Mouse (Mus musculus): ENCODE data around the gene Icam5. TPM values are rescaled to one million over a fixed set of nuclear protein-coding genes. Genes with fewer than 3 reads are reported as not detected.
"Not testable (repeated sequence)": the region's sequence is repeated elsewhere in the genome, so short reads cannot be mapped to it uniquely, and the experiment has no call there.

The Icam5 gene
- polyA plus RNA-seq, 1 experiment from 2014 or later = 1.8 TPM

GRCm38 (mm10) chr9:21001651-21002200, 30.1 kb upstream of the Icam5 start:
- WGBS = 74% methylated on average over 6 of the region's 6 CpGs
- peaks cover 17% of the 10 kb centered on the region for H3K4me1 ChIP-seq
- peak overlapping the region; percentile 67; the same call in 1 of the 2 replicates for H3K4me3 ChIP-seq (replicated peaks)
- peak overlapping the region; percentile 83; the same call in 1 of the 2 replicates for H3K4me2 ChIP-seq
- peaks cover 18% of the 10 kb centered on the region for H3K36me3 ChIP-seq
- no peaks in the 10 kb centered on the region for H3K9me3 ChIP-seq (replicated peaks)
- no peak overlapping the region for H3K27ac ChIP-seq (replicated peaks)
- no peaks in the 10 kb centered on the region for H3K27me3 ChIP-seq (replicated peaks)
- ATAC-seq (ENCODE audit: low FRiP score) = no peak
- H3K9ac ChIP-seq (replicated peaks) = no peak overlapping the region

GRCm38 (mm10) chr9:21002270-21002626, 29.6 kb upstream of the Icam5 start:
- peak overlapping the region; percentile 67 for H3K4me3 ChIP-seq (replicated peaks)
- peak overlapping the region; percentile 83 for H3K4me2 ChIP-seq
- peak; percentile 46; the same call in 1 of the 2 replicates for ATAC-seq (ENCODE audit: low FRiP score)
- H3K9ac ChIP-seq (replicated peaks) = peak overlapping the region; percentile 77
- 12% methylated on average over 7 of the region's 7 CpGs for WGBS
- no peaks in the 10 kb centered on the region for H3K27me3 ChIP-seq (replicated peaks)
- H3K9me3 ChIP-seq (replicated peaks) = no peaks in the 10 kb centered on the region
- H3K36me3 ChIP-seq = peaks cover 23% of the 10 kb centered on the region
- H3K4me1 ChIP-seq = peaks cover 17% of the 10 kb centered on the region
- H3K27ac ChIP-seq (replicated peaks) = peak overlapping the region; percentile 89

- no peaks in the 10 kb centered on the region for H3K27me3 ChIP-seq (replicated peaks)
- H3K4me2 ChIP-seq = peak within 1 kb of the TSS; percentile 83
- WGBS = under 1% methylated on average over 72 of the region's 72 CpGs
- ATAC-seq (ENCODE audit: low FRiP score) = peak; percentile 93
- peak within 1 kb of the TSS; percentile 89 for H3K27ac ChIP-seq (replicated peaks)
- H3K9ac ChIP-seq (replicated peaks) = peak within 1 kb of the TSS; percentile 77
- no peaks in the 10 kb centered on the region for H3K9me3 ChIP-seq (replicated peaks)
- peaks cover 29% of the 10 kb centered on the region for H3K36me3 ChIP-seq
- peaks cover 17% of the 10 kb centered on the region for H3K4me1 ChIP-seq
- H3K4me3 ChIP-seq (replicated peaks) = peak within 1 kb of the TSS; percentile 67
Observed at GRCm38 (mm10) chr9:21002627-21003551, 29.0 kb upstream of the Icam5 start, which contains the start of gene Mrpl4. TSS of gene Mrpl4 (plus strand) at chr9:21002738.

GRCm38 (mm10) chr9:21007313-21007952, 24.4 kb upstream of the Icam5 start:
- peaks cover 5% of the 10 kb centered on the region; the same call in 1 of the 2 replicates for H3K27me3 ChIP-seq (replicated peaks)
- H3K4me2 ChIP-seq = no peak overlapping the region
- H3K4me3 ChIP-seq (replicated peaks) = no peak overlapping the region
- H3K9ac ChIP-seq (replicated peaks) = no peak overlapping the region
- whole genome bisulfite sequencing = 96% methylated on average over 10 of the region's 10 CpGs
- no peaks in the 10 kb centered on the region for H3K9me3 ChIP-seq (replicated peaks)
- no peak for ATAC-seq (ENCODE audit: low FRiP score)
- H3K4me1 ChIP-seq = peaks cover 14% of the 10 kb centered on the region
- H3K36me3 ChIP-seq = peaks cover 45% of the 10 kb centered on the region
- no peak overlapping the region for H3K27ac ChIP-seq (replicated peaks)

GRCm38 (mm10) chr9:21008007-21008406, 23.9 kb upstream of the Icam5 start:
- Histone ChIP-seq H3K27me3 (replicated peaks) (peaks cover 9% of the 10 kb centered on the region; the same call in 1 of the 2 replicates), H3K4me3 (replicated peaks) (no peak overlapping the region), H3K9ac (replicated peaks) (no peak overlapping the region), H3K27ac (replicated peaks) (no peak overlapping the region), H3K36me3 (peaks cover 45% of the 10 kb centered on the region), H3K4me2 (no peak overlapping the region), H3K9me3 (replicated peaks) (no peaks in the 10 kb centered on the region), H3K4me1 (peaks cover 14% of the 10 kb centered on the region)
- WGBS = 94% methylated on average over 7 of the region's 7 CpGs
- no peak for ATAC-seq (ENCODE audit: low FRiP score)

- Histone ChIP-seq H3K27ac (replicated peaks) (no peak overlapping the region), H3K4me3 (replicated peaks) (no peak overlapping the region), H3K27me3 (replicated peaks) (peaks cover 30% of the 10 kb centered on the region), H3K9ac (replicated peaks) (no peak overlapping the region), H3K4me2 (no peak overlapping the region), H3K9me3 (replicated peaks) (no peaks in the 10 kb centered on the region), H3K36me3 (peaks cover 38% of the 10 kb centered on the region), H3K4me1 (peaks cover 8% of the 10 kb centered on the region)
- no peak for ATAC-seq (ENCODE audit: low FRiP score)
- WGBS = 65% methylated on average over 2 of the region's 2 CpGs
Observed at GRCm38 (mm10) chr9:21010362-21010761, 21.5 kb upstream of the Icam5 start.

- H3K4me3 ChIP-seq (replicated peaks) = not testable (repeated sequence)
- 77% methylated on average over 9 of the region's 9 CpGs for WGBS
Observed at GRCm38 (mm10) chr9:21010939-21011541, 20.8 kb upstream of the Icam5 start.

GRCm38 (mm10) chr9:21011846-21012312, 20.0 kb upstream of the Icam5 start:
- Histone ChIP-seq H3K4me1 (peaks cover 14% of the 10 kb centered on the region), H3K27ac (replicated peaks) (no peak overlapping the region), H3K36me3 (peaks cover 26% of the 10 kb centered on the region), H3K9ac (replicated peaks) (no peak overlapping the region), H3K27me3 (replicated peaks) (peaks cover 44% of the 10 kb centered on the region), H3K4me2 (no peak overlapping the region), H3K9me3 (replicated peaks) (no peaks in the 10 kb centered on the region), H3K4me3 (replicated peaks) (no peak overlapping the region)
- no peak for ATAC-seq (ENCODE audit: low FRiP score)
- 68% methylated on average over 5 of the region's 5 CpGs for WGBS

More at GRCm38 (mm10) chr9:21010939-21011541, 20.8 kb upstream of the Icam5 start:
- not testable (repeated sequence) for ATAC-seq (ENCODE audit: low FRiP score); H3K9ac ChIP-seq (replicated peaks); H3K9me3 ChIP-seq (replicated peaks); H3K27ac ChIP-seq (replicated peaks); H3K4me2 ChIP-seq
- H3K36me3 ChIP-seq = peaks cover 32% of the 10 kb centered on the region
- peaks cover 14% of the 10 kb centered on the region for H3K4me1 ChIP-seq
- peaks cover 36% of the 10 kb centered on the region for H3K27me3 ChIP-seq (replicated peaks)

GRCm38 (mm10) chr9:21012368-21012767, 19.5 kb upstream of the Icam5 start:
- Histone ChIP-seq H3K4me3 (replicated peaks) (no peak overlapping the region), H3K27me3 (replicated peaks) (peaks cover 49% of the 10 kb centered on the region), H3K4me2 (no peak overlapping the region), H3K9me3 (replicated peaks) (no peaks in the 10 kb centered on the region), H3K9ac (replicated peaks) (no peak overlapping the region), H3K4me1 (peaks cover 14% of the 10 kb centered on the region), H3K27ac (replicated peaks) (no peak overlapping the region), H3K36me3 (peaks cover 21% of the 10 kb centered on the region)
- WGBS = 59% methylated on average over 1 of the region's 1 CpGs
- no peak for ATAC-seq (ENCODE audit: low FRiP score)

GRCm38 (mm10) chr9:21014691-21015570, 16.9 kb upstream of the Icam5 start:
- H3K9ac ChIP-seq (replicated peaks) = no peak overlapping the region

More at GRCm38 (mm10) chr9:21014691-21015570, 16.9 kb upstream of the Icam5 start:
- Histone ChIP-seq H3K36me3 (no peaks in the 10 kb centered on the region), H3K27me3 (replicated peaks) (peaks cover 63% of the 10 kb centered on the region), H3K4me1 (peaks cover 14% of the 10 kb centered on the region), H3K27ac (replicated peaks) (no peak overlapping the region), H3K4me2 (peak overlapping the region; percentile 52), H3K4me3 (replicated peaks) (peak overlapping the region; percentile 30), H3K9me3 (replicated peaks) (no peaks in the 10 kb centered on the region)
- no peak; the same call in 1 of the 2 replicates for ATAC-seq (ENCODE audit: low FRiP score)
- WGBS = 4% methylated on average over 29 of the region's 29 CpGs
